8 mouse cellular contexts compared by ENCODE assay signal in genomic region chr19:4711098-4711600, GRCm38 (mm10). TPM values are rescaled to one million over a fixed set of nuclear protein-coding genes. Genes with fewer than 3 reads are reported as not detected.
DNase-seq lines count a peak whose midpoint lies in the region; ATAC-seq and TF ChIP-seq lines count a peak whose summit lies in the region.

TSS of gene Sptbn2 (plus strand) at chr19:4711167.

- peak within 1 kb of the TSS; percentile 63 for H3K4me3 ChIP-seq in heart, embryonic 11.5 days (ENCODE audit: low read depth, low read length)
- peak within 1 kb of the TSS; percentile 72 for H3K4me3 ChIP-seq in olfactory bulb, adult 2 months (ENCODE audit: insufficient read depth, low read depth, low read length)

- H3K4me2 ChIP-seq in heart, embryonic 11.5 days, result peak within 1 kb of the TSS; percentile 98

- H3K36me3 ChIP-seq in heart, embryonic 11.5 days (ENCODE audit: control insufficient read depth, insufficient read depth, low read length), result no peaks in the 10 kb centered on the region

- DNase-seq in heart, postnatal 10 days, result no peak
- DNase-seq in cerebellum, adult 9-10 months, result peak; percentile 76
- peak; percentile 54 to 65 for DNase-seq in frontal cortex, postnatal 25 days (ENCODE audit: low spot score in 2 of 2)
- DNase-seq in left cerebral cortex, postnatal 14 days (ENCODE audit: low spot score in 2 of 2), result peak; percentile 86 to 92
- no peak for DNase-seq in urinary bladder, postnatal 25 days (ENCODE audit: low spot score)
- no peak for DNase-seq in thymus, postnatal 0 days (ENCODE audit: low spot score)

- 0 out of 2 replicates have a peak within 1 kb of the TSS, but pooled peaks have one; percentile 56 for H3K9ac ChIP-seq in heart, embryonic 11.5 days (ENCODE audit: low read depth, low read length)

- no peak for ATAC-seq in heart, embryonic 11.5 days (replicated peaks; ENCODE audit: insufficient number of reproducible peaks, low FRiP score, low TSS enrichment)

- no peak within 1 kb of the TSS for H3K27ac ChIP-seq in heart, embryonic 11.5 days (ENCODE audit: low read depth, low read length)
- peak within 1 kb of the TSS; percentile 98 for H3K27ac ChIP-seq in olfactory bulb, adult 2 months (ENCODE audit: insufficient read depth, low read depth, low read length)

- 9% methylated on average over 13 of the region's 13 CpGs for WGBS in heart, embryonic 11.5 days (ENCODE audit: insufficient replicate concordance)
- WGBS in olfactory bulb, adult 2 months, result 10% methylated on average over 13 of the region's 13 CpGs

- H3K9me3 ChIP-seq in heart, embryonic 11.5 days (replicated peaks; ENCODE audit: control insufficient read depth, low read length), result no peaks in the 10 kb centered on the region

- no peak for TF ChIP-seq POLR2A in olfactory bulb, adult 2 months (IDR thresholded peaks at IDR 0.05; ENCODE audit: insufficient read depth, low read depth, low read length)

- peaks cover 3% of the 10 kb centered on the region; the same call in 1 of the 2 replicates for H3K4me1 ChIP-seq in heart, embryonic 11.5 days (ENCODE audit: control insufficient read depth, insufficient read depth, low read length)
- peaks cover 15% of the 10 kb centered on the region for H3K4me1 ChIP-seq in olfactory bulb, adult 2 months (ENCODE audit: control insufficient read depth, insufficient read depth, low read length)

- peaks cover 63% of the 10 kb centered on the region for H3K27me3 ChIP-seq in heart, embryonic 11.5 days (ENCODE audit: control insufficient read depth, insufficient read depth, low read length)

- intact Hi-C loops in heart, postnatal 10 days (cut with DNase I), result no loop called here
- intact Hi-C loops in left cerebral cortex, postnatal 14 days (cut with DNase I), result loop anchor here (5.0 kb wide), 1 partner anchor 64 kb away; no protein-coding TSS in a partner anchor

- no peak for TF ChIP-seq CTCF in olfactory bulb, adult 2 months (IDR thresholded peaks at IDR 0.05; ENCODE audit: insufficient read depth, low read depth, low read length)

RNA-seq across cellular contexts. Expression of gene Sptbn2, which starts in this region (rescaled TPM):
- polyA plus RNA-seq in heart, embryonic 11.5 days (2014; fragmentation: Nextera tagmentation; extraction: Ambion mirVana), result 0.42 and 0.49 TPM in 2 replicates
- under 1 TPM; 0.35 to 0.65 TPM for total RNA-seq in heart, postnatal 10 days (2021)
- 100 to 1,000 TPM; 702 to 775 TPM for total RNA-seq in left cerebral cortex, postnatal 14 days (2021)
- 60.8 TPM in 1 of 2 replicates, not detected in the other for polyA plus RNA-seq in olfactory bulb, adult 2 months (2012; ENCODE audit: insufficient read depth, insufficient read length, low replicate concordance, missing spikeins)
- 0.09 and 0.13 TPM in 2 replicates for polyA plus RNA-seq in thymus, postnatal 0 days (2015; fragmentation: Nextera tagmentation; extraction: Ambion mirVana)

Comparison
In these comparisons a context has a peak if more than half of its experiments do, and no peak if none do; other contexts are left out.
1. RNA of gene Sptbn2 (total RNA-seq): 702 to 775 TPM in left cerebral cortex, postnatal 14 days; 0.35 to 0.65 TPM in heart, postnatal 10 days; every median in the first group is over 100 times any median in the second.
2. RNA of gene Sptbn2 (polyA plus RNA-seq): 60.8 TPM in olfactory bulb, adult 2 months; 0.42 to 0.49 TPM in heart, embryonic 11.5 days and 0.09 to 0.13 TPM in thymus, postnatal 0 days; every median in the first group is over 10 times any median in the second.
3. DNase-seq: peak in cerebellum, adult 9-10 months (single experiment), frontal cortex, postnatal 25 days (2 of 2) and left cerebral cortex, postnatal 14 days (2 of 2); none in heart, postnatal 10 days (0 of 2), urinary bladder, postnatal 25 days (single experiment) and thymus, postnatal 0 days (single experiment).